Mouse (Mus musculus): ENCODE results near the gene Mlana.

Mlana gene

GRCm38 (mm10) chr19:29753939-29754338, 56.3 kb downstream of the Mlana start:
- no peak for DNase-seq (ENCODE audit: low spot score)
